Mouse (Mus musculus) testis, adult 2 months (tissue): ENCODE measurements at regions not wholly inside any gene's neighbourhood (a gene's known extent, or its start where the extent isn't known, plus 50 kb on each side); places are given as distances from the start of the nearest gene placed in this dataset.

ENCODE experiments used
- H3K27ac ChIP-seq: fragments of 200-500 bp; 2 replicates; pipeline ENCODE4 v1.5.1; 2012; ENCODE audit warnings: low read depth, low read length; ENCODE audit not compliant: control insufficient read depth, insufficient read depth
- H3K27me3 ChIP-seq: fragments of 200-500 bp; 2 replicates; pipeline ENCODE4 v1.6.1; 2012; ENCODE audit warnings: mild to moderate bottlenecking, low read length, moderate library complexity; ENCODE audit not compliant: control insufficient read depth, insufficient read depth
- H3K36me3 ChIP-seq: fragments of 200-500 bp; 2 replicates; pipeline ENCODE4 v1.6.1; 2012; ENCODE audit warnings: mild to moderate bottlenecking, low read length; ENCODE audit not compliant: control insufficient read depth, insufficient read depth
- H3K4me1 ChIP-seq: fragments of 200-500 bp; 2 replicates; pipeline ENCODE4 v1.6.1; 2012; ENCODE audit warnings: low read length; ENCODE audit not compliant: control insufficient read depth, insufficient read depth
- H3K4me3 ChIP-seq: fragments of 200-500 bp; 2 replicates; pipeline ENCODE4 v1.5.1; 2012; ENCODE audit warnings: low read depth, mild to moderate bottlenecking, low read length, moderate library complexity, mixed read lengths; ENCODE audit not compliant: control insufficient read depth
- CTCF ChIP-seq: fragments of 200-500 bp; IDR thresholded peaks from 2 replicates; pipeline ENCODE4 v1.5.1; 2012; ENCODE audit warnings: low read depth, mild to moderate bottlenecking, inconsistent platforms, low read length, moderate library complexity; ENCODE audit not compliant: control insufficient read depth, insufficient read depth, insufficient replicate concordance
- POLR2A ChIP-seq: fragments of 200-500 bp; IDR thresholded peaks from 2 replicates; pipeline ENCODE4 v1.6.1; 2012; ENCODE audit warnings: low read depth, mild to moderate bottlenecking, inconsistent platforms, low read length, moderate library complexity; ENCODE audit not compliant: control insufficient read depth

DNA sequence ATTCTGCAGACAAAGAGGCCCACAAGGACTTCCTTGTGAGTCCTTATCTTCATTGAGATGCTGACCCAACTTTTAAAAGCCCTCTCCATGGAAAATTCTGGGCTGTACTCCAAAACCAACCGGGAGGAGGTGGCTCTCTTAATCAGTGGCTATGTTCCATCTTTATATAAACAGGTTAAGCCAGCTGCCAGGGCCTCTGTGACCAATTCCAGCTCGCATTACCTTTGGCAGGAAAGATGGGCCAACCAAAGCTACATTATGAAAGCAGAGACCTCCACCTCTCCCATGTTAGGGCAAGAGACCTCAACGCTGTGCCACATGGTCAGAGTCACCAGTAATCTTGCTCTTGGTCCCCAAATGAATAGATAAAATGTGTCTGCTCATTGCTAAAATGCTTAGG lies 192.0 kb upstream of the Cited2 start:
- no peaks in the 10 kb centered on the region for H3K27me3 ChIP-seq

DNA sequence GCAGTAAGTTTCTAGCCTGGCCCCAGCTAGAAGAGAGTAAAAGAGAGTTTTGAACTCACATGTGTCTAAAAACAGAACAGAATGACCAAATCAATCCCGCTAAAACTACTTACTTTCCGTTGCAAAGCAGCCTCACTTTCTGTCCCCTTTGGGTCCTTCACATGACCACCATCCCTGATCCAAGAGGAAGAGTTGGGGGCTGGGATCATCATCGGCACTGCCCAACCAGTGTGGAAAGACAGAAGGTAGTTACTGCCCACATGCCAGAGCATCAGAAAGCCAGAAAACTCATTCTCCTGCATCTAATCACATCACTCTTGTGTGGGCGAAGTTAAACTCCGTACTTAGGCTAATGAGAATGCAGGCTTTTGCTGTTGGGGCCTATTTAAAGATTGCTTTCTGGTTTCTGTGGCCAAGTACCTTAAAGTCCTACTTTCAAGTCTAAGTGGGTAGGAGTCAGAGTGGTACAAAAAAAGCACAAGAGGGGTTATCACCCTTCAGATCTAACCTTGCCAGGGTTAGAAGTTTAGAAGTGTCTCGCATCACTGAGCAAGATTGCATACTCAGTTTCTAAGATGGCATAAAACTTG lies 184.0 kb upstream of the Cited2 start:
- H3K4me3 ChIP-seq, result no peak overlapping the region
- no peaks in the 10 kb centered on the region for H3K36me3 ChIP-seq
- no peaks in the 10 kb centered on the region for H3K4me1 ChIP-seq
- TF ChIP-seq POLR2A, result no peak
- TF ChIP-seq CTCF, result no peak
- no peak overlapping the region for H3K27ac ChIP-seq
- H3K27me3 ChIP-seq, result no peaks in the 10 kb centered on the region

More for the DNA sequence above, 192.0 kb upstream of the Cited2 start:
- no peaks in the 10 kb centered on the region for H3K36me3 ChIP-seq
- TF ChIP-seq POLR2A (no peak), CTCF (no peak)
- H3K27ac ChIP-seq, result no peak overlapping the region
- no peaks in the 10 kb centered on the region for H3K4me1 ChIP-seq
- H3K4me3 ChIP-seq, result no peak overlapping the region

DNA sequence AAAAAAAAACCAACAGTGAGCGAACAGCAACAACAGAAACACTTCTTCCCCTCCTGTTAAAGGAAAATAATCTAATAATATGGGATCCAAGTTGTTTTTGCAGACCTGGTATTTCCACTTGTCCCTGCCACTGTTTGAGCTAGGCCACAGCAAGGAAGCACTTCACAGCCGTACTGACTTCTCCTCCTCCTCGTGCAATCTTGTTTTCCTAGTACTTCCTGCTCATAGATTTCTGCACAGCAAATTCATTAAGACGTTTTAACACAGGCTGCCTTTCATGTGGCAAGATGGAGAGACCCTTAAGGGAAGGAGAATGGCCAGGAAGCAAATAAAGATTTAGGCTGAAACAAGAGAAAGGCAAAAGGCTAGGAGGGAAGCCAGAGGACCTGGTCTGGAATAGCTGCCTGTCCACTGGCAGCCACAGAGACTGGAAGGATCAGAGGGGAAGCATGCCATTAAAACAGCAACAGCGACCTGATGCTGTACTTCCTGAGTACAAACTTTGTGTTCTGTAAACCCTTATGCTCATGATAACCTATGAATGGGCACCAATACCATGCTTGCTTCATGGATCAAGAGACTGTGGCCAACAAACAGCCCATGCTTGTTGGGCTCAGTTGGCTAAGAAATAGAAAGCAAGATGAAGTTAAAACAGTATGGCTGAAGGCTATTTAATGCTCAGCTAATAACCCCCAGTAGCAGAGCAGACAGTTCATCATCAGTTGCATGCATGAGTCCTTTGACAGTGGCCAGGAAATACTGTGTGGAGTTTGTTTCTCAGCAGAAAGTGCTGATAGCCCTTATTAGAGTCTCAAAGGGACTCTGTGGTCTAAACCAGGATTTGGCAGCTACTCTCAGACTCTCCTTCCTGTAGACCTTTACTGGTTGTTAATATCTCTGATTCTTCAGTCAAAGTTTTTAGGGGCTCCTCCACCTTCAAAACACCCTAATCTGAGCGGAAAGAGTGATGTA lies 182.3 kb upstream of the Cited2 start:
- Histone ChIP-seq H3K36me3 (no peaks in the 10 kb centered on the region), H3K4me1 (no peaks in the 10 kb centered on the region), H3K27me3 (no peaks in the 10 kb centered on the region), H3K4me3 (no peak overlapping the region), H3K27ac (no peak overlapping the region)
- TF ChIP-seq POLR2A, result no peak
- TF ChIP-seq CTCF, result no peak

DNA sequence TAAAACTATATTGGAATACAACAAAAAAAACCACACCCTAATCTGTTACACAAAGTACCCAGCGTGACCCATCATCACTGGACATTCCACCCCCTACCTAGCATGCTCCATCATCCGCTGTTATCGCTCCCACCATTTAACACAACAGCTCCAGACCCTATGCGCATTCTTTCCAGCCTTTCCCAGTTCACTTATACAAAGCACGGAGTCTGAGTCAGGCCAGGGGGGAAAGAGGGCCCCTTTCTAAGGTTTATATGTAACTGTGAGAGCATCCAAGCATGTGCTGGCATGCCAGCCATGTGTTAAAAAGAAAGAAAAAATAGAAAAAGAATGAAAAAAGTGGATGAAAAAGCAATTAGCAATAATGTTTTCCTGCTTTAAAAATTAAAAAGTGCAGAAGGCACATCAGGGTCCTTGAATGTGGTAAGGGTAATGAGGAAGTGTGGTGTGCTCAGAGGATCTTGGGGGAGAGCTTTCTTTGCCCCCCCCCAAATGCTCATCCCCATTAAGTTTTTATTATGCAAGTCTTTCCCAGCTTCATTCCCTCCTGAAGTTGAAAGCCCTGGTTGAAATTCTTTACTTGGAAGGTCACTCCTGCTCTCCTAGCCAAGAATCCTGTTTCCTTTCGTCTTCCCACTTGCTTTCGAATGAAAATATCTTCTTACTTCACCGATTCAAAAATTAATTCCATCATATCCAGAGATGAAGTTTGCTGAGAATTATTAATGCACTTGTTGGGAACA lies 180.7 kb upstream of the Cited2 start:
- no peak overlapping the region for H3K4me3 ChIP-seq
- H3K4me1 ChIP-seq, result no peaks in the 10 kb centered on the region
- TF ChIP-seq POLR2A, result no peak
- TF ChIP-seq CTCF, result no peak
- no peak overlapping the region for H3K27ac ChIP-seq
- H3K27me3 ChIP-seq, result no peaks in the 10 kb centered on the region
- H3K36me3 ChIP-seq, result no peaks in the 10 kb centered on the region

DNA sequence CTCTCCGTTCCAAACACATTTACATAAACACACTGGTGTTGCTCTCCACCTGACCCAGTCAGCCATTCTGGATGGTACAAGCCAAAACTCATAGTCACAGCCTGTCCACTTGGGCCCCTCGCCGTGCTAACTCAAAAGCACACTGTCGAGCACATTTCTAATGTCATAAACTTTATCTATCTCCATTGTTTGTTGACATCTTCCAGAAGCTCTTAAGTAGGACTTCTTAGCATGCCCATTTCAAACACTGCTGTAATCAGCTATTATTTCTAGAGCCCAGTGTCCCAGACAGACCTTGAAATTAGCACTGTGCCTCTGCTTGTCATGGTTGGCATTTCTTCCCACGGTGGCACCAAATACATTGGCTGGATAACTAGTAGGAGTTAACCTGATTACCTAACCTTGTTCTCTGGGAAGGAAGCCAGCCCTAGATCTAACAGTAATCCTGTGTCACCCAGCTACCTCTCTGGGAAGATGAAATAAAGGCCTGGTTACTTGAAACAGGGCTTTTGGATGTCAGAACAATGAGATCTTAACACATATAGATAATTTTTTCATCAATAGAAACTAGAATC lies 180.1 kb upstream of the Cited2 start:
- Histone ChIP-seq H3K27me3 (no peaks in the 10 kb centered on the region), H3K4me3 (no peak overlapping the region), H3K27ac (no peak overlapping the region), H3K36me3 (no peaks in the 10 kb centered on the region), H3K4me1 (no peaks in the 10 kb centered on the region)
- no peak for TF ChIP-seq CTCF
- TF ChIP-seq POLR2A, result no peak

DNA sequence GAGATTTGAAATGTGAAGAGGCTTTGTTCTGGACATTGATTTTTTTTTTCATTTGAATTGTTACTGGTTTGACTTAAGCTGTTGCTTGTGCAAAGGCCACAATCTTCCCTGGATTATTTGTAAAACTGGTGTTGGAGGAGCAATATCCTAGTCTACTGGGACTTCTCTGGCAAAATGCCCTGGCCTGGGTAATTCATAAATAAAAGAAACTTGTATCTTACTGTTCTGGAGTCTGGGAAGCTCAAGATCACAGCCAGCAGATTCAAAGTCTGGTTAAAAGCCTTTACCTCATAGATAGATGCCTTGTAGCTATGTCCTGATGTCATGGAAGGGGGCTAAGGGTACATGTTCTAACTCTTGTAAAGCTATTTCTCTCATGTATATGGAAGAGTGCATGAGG lies 177.7 kb upstream of the Cited2 start:
- Histone ChIP-seq H3K36me3 (no peaks in the 10 kb centered on the region), H3K27me3 (no peaks in the 10 kb centered on the region), H3K4me1 (no peaks in the 10 kb centered on the region), H3K4me3 (no peak overlapping the region), H3K27ac (no peak overlapping the region)
- TF ChIP-seq POLR2A (no peak), CTCF (no peak)
